Mouse (Mus musculus) bone marrow, adult 2 months (tissue): Measurements from ENCODE around the gene Wnt2.

Source experiments
- CTCF ChIP-seq: fragments of 200-500 bp; IDR thresholded peaks from 2 replicates; pipeline ENCODE4 v1.5.1; 2011; ENCODE audit warnings: low read length, control low read depth; ENCODE audit not compliant: control insufficient read depth, insufficient read depth
- POLR2A ChIP-seq: fragments of 200-500 bp; IDR thresholded peaks from 2 replicates; pipeline ENCODE4 v1.6.1; 2011; ENCODE audit warnings: low read depth, mild to moderate bottlenecking, control low read depth, low read length, borderline replicate concordance; ENCODE audit not compliant: control insufficient read depth

DNA sequence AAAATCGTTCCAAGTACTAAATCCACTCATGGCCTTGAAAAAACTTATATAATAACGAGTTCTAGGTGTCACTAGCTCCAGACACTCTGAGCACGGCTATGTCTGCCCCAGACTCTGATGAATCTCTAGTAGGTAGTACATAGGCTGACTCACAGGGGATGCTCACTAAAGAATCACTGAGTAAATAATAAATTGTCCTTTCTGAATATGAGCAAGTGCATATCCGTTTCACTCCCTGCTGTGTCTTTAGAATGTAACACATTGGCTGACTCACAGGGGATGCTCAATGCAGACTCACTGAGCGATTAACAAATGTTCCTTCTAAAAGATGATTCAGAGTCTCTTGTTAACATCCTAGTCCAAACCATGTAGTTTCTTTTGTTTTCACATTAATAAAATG is 52.1 kb downstream of the Wnt2 start:
- TF ChIP-seq CTCF (no peak), POLR2A (no peak)
